Mouse (Mus musculus) ES-E14 (cell line): Measurements from ENCODE around the gene Lgals1.

Experiments used
- CHD2 ChIP-seq: IDR thresholded peaks from 2 replicates; pipeline ENCODE4 v1.6.1; 2014; ENCODE audit warnings: mild to moderate bottlenecking, low read depth, low read length, inconsistent platforms
- HCFC1 ChIP-seq: IDR thresholded peaks from 2 replicates; pipeline ENCODE4 v1.6.1; 2012; ENCODE audit warnings: low read length, inconsistent platforms, borderline replicate concordance; ENCODE audit not compliant: insufficient read depth
- MAFK ChIP-seq: IDR thresholded peaks from 2 replicates; pipeline ENCODE4 v1.6.1; 2014; ENCODE audit warnings: mild to moderate bottlenecking, low read depth, low read length, inconsistent platforms; ENCODE audit not compliant: insufficient read depth
- ZC3H11A ChIP-seq: IDR thresholded peaks from 2 replicates; pipeline ENCODE4 v1.6.1; 2012; ENCODE audit warnings: low read depth, mild to moderate bottlenecking, inconsistent platforms, low read length, borderline replicate concordance
- ZNF384 ChIP-seq: IDR thresholded peaks from 2 replicates; pipeline ENCODE4 v1.6.1; 2012; ENCODE audit warnings: low read depth, low read length, inconsistent platforms

GRCm38 (mm10) chr15:78959537-78959936, 33.0 kb downstream of the Lgals1 start:
- TF ChIP-seq MAFK (no peak), CHD2 (no peak), ZNF384 (no peak), ZC3H11A (no peak), HCFC1 (no peak)
